Mouse (Mus musculus): ENCODE data around the gene Kif3b. TPM values are rescaled to one million over a fixed set of nuclear protein-coding genes. Genes with fewer than 3 reads are reported as not detected.
A peak's percentile ranks its signal among the peaks of the same experiment; 100 is the strongest.
"Not testable (repeated sequence)": the region's sequence is repeated elsewhere in the genome, so short reads cannot be mapped to it uniquely, and the experiment has no call there.

Gene Kif3b
- 11.3 and 12.9 TPM in 2 replicates for polyA plus RNA-seq (2015; fragmentation: Nextera tagmentation; extraction: Ambion mirVana)

- no peaks in the 10 kb centered on the region for H3K27me3 ChIP-seq
- no peaks in the 10 kb centered on the region for H3K36me3 ChIP-seq (ENCODE audit: poor library complexity, severe bottlenecking)
- peak within 1 kb of the TSS; percentile 92 for H3K4me3 ChIP-seq
- peak; percentile 96 for ATAC-seq
- H3K9me3 ChIP-seq (replicated peaks), result no peaks in the 10 kb centered on the region
- peak within 1 kb of the TSS; percentile 95 for H3K9ac ChIP-seq
- WGBS, result under 1% methylated on average over 63 of the region's 63 CpGs
- peaks cover 30% of the 10 kb centered on the region for H3K4me1 ChIP-seq
- peak within 1 kb of the TSS; percentile 21; the same call in 1 of the 2 replicates for H3K27ac ChIP-seq
- H3K4me2 ChIP-seq, result peak within 1 kb of the TSS; percentile 88
Measured at GRCm38 (mm10) chr2:153290938-153291928, at the start of gene Kif3b. Kif3b (plus strand) TSS chr2:153291413.

GRCm38 (mm10) chr2:153242156-153242555 is 49.1 kb upstream of the Kif3b start:
- WGBS, result 67% methylated on average over 6 of the region's 6 CpGs
- peaks cover 34% of the 10 kb centered on the region for H3K36me3 ChIP-seq (ENCODE audit: poor library complexity, severe bottlenecking)
- peak overlapping the region; percentile 82; the same call in 1 of the 2 replicates for H3K27ac ChIP-seq
- H3K9ac ChIP-seq, result peak overlapping the region; percentile 99
- peak overlapping the region; percentile 97 for H3K4me3 ChIP-seq
- H3K9me3 ChIP-seq (replicated peaks), result no peaks in the 10 kb centered on the region
- ATAC-seq, result no peak
- H3K4me1 ChIP-seq, result peaks cover 49% of the 10 kb centered on the region
- H3K4me2 ChIP-seq, result peak overlapping the region; percentile 91
- no peaks in the 10 kb centered on the region for H3K27me3 ChIP-seq

- 94% methylated on average over 5 of the region's 5 CpGs for WGBS
- no peak overlapping the region for H3K9ac ChIP-seq
- no peak overlapping the region for H3K4me3 ChIP-seq
- no peak overlapping the region for H3K4me2 ChIP-seq
- H3K9me3 ChIP-seq (replicated peaks), result no peaks in the 10 kb centered on the region
- H3K36me3 ChIP-seq (ENCODE audit: poor library complexity, severe bottlenecking), result peaks cover 62% of the 10 kb centered on the region
- no peak overlapping the region for H3K27ac ChIP-seq
- no peaks in the 10 kb centered on the region for H3K4me1 ChIP-seq
- H3K27me3 ChIP-seq, result no peaks in the 10 kb centered on the region
- ATAC-seq, result no peak
Measured at GRCm38 (mm10) chr2:153249751-153250150, 41.5 kb upstream of the Kif3b start.

GRCm38 (mm10) chr2:153256604-153257003 is 34.6 kb upstream of the Kif3b start:
- Histone ChIP-seq H3K27ac (no peak overlapping the region), H3K9ac (no peak overlapping the region), H3K36me3 (ENCODE audit: poor library complexity, severe bottlenecking) (peaks cover 44% of the 10 kb centered on the region), H3K9me3 (replicated peaks) (no peaks in the 10 kb centered on the region), H3K4me1 (no peaks in the 10 kb centered on the region), H3K27me3 (no peaks in the 10 kb centered on the region), H3K4me2 (no peak overlapping the region), H3K4me3 (no peak overlapping the region)
- no peak for ATAC-seq
- 90% methylated on average over 2 of the region's 2 CpGs for WGBS

GRCm38 (mm10) chr2:153259030-153259863 is 32.0 kb upstream of the Kif3b start:
- 86% methylated on average over 12 of the region's 12 CpGs for WGBS
- Histone ChIP-seq H3K4me1 (no peaks in the 10 kb centered on the region), H3K9ac (no peak overlapping the region), H3K36me3 (ENCODE audit: poor library complexity, severe bottlenecking) (peaks cover 50% of the 10 kb centered on the region), H3K27me3 (no peaks in the 10 kb centered on the region), H3K9me3 (replicated peaks) (no peaks in the 10 kb centered on the region), H3K27ac (no peak overlapping the region), H3K4me2 (no peak overlapping the region), H3K4me3 (no peak overlapping the region)
- ATAC-seq, result no peak

- ATAC-seq, result no peak
- Histone ChIP-seq H3K4me1 (no peaks in the 10 kb centered on the region), H3K36me3 (ENCODE audit: poor library complexity, severe bottlenecking) (peaks cover 56% of the 10 kb centered on the region), H3K4me2 (no peak overlapping the region), H3K27ac (no peak overlapping the region), H3K27me3 (no peaks in the 10 kb centered on the region), H3K9ac (no peak overlapping the region), H3K4me3 (no peak overlapping the region), H3K9me3 (replicated peaks) (no peaks in the 10 kb centered on the region)
- 83% methylated on average over 3 of the region's 3 CpGs for WGBS
Measured at GRCm38 (mm10) chr2:153259864-153260674, 31.1 kb upstream of the Kif3b start.

GRCm38 (mm10) chr2:153263053-153263452 is 28.2 kb upstream of the Kif3b start:
- 90% methylated on average over 4 of the region's 7 CpGs for WGBS
- H3K4me1 ChIP-seq, result no peaks in the 10 kb centered on the region
- peaks cover 82% of the 10 kb centered on the region for H3K36me3 ChIP-seq (ENCODE audit: poor library complexity, severe bottlenecking)
- H3K4me2 ChIP-seq, result no peak overlapping the region
- no peak overlapping the region for H3K4me3 ChIP-seq
- H3K9ac ChIP-seq, result no peak overlapping the region
- no peak for ATAC-seq
- no peak overlapping the region for H3K27ac ChIP-seq
- H3K9me3 ChIP-seq (replicated peaks), result no peaks in the 10 kb centered on the region
- no peaks in the 10 kb centered on the region for H3K27me3 ChIP-seq

GRCm38 (mm10) chr2:153267331-153267730 is 23.9 kb upstream of the Kif3b start:
- H3K9ac ChIP-seq, result no peak overlapping the region
- peaks cover 61% of the 10 kb centered on the region for H3K36me3 ChIP-seq (ENCODE audit: poor library complexity, severe bottlenecking)
- no peaks in the 10 kb centered on the region for H3K9me3 ChIP-seq (replicated peaks)
- WGBS, result 88% methylated on average over 2 of the region's 2 CpGs
- no peak overlapping the region for H3K4me3 ChIP-seq
- no peaks in the 10 kb centered on the region for H3K4me1 ChIP-seq
- no peak overlapping the region for H3K4me2 ChIP-seq
- no peaks in the 10 kb centered on the region for H3K27me3 ChIP-seq
- no peak overlapping the region for H3K27ac ChIP-seq
- no peak for ATAC-seq

- H3K4me2 ChIP-seq; H3K27ac ChIP-seq; H3K4me1 ChIP-seq; H3K9me3 ChIP-seq (replicated peaks); H3K27me3 ChIP-seq; H3K4me3 ChIP-seq; ATAC-seq; H3K9ac ChIP-seq: not testable (repeated sequence)
- WGBS, result 74% methylated on average over 8 of the region's 8 CpGs
- peaks cover 32% of the 10 kb centered on the region for H3K36me3 ChIP-seq (ENCODE audit: poor library complexity, severe bottlenecking)
Measured at GRCm38 (mm10) chr2:153270231-153270915, 20.8 kb upstream of the Kif3b start.

GRCm38 (mm10) chr2:153274200-153274918 is 16.9 kb upstream of the Kif3b start:
- H3K9me3 ChIP-seq (replicated peaks); H3K27me3 ChIP-seq; H3K4me1 ChIP-seq; H3K4me3 ChIP-seq; H3K27ac ChIP-seq; H3K36me3 ChIP-seq (ENCODE audit: poor library complexity, severe bottlenecking); H3K4me2 ChIP-seq; H3K9ac ChIP-seq; ATAC-seq: not testable (repeated sequence)
- 72% methylated on average over 6 of the region's 6 CpGs for WGBS

- H3K27me3 ChIP-seq, result no peaks in the 10 kb centered on the region
- no peak for ATAC-seq
- H3K9ac ChIP-seq, result no peak overlapping the region
- H3K4me3 ChIP-seq, result no peak overlapping the region
- H3K9me3 ChIP-seq (replicated peaks), result peaks cover 3% of the 10 kb centered on the region; the same call in 1 of the 2 replicates
- H3K36me3 ChIP-seq (ENCODE audit: poor library complexity, severe bottlenecking), result no peaks in the 10 kb centered on the region
- H3K4me2 ChIP-seq, result no peak overlapping the region
- H3K4me1 ChIP-seq, result no peaks in the 10 kb centered on the region
- 84% methylated on average over 6 of the region's 6 CpGs for WGBS
- H3K27ac ChIP-seq, result no peak overlapping the region
Measured at GRCm38 (mm10) chr2:153274919-153275247, 16.3 kb upstream of the Kif3b start.
